ENCODE assay signal across 20 mouse cellular contexts in genomic region chr7:97546462-97546861, GRCm38 (mm10). TPM values are rescaled to one million over a fixed set of nuclear protein-coding genes. Genes with fewer than 3 reads are reported as not detected.
DNase-seq lines count a peak whose midpoint lies in the region; ATAC-seq and TF ChIP-seq lines count a peak whose summit lies in the region.
"Had no signal": no experiment of that assay in that cellular context is flagged by ENCODE, and none has a peak within 500 bp of the region (broad histone marks: within the 10 kb centered on the region; RNA-seq: fewer than 3 reads in every experiment).

No protein-coding gene starts in this region.

- peaks cover 6% of the 10 kb centered on the region for H3K4me1 ChIP-seq in cerebellum, adult 2 months (ENCODE audit: control insufficient read depth, insufficient read depth, low read length)
- H3K4me1 ChIP-seq: hindbrain, embryonic 10.5 days; intestine, embryonic 15.5 days; midbrain, embryonic 15.5 days had no signal

- peak; percentile 74 for ATAC-seq in cerebellum, adult (ENCODE audit: insufficient number of reproducible peaks, low FRiP score, low TSS enrichment)
- ATAC-seq: forebrain, embryonic 14.5 days; hindbrain, embryonic 16.5 days; intestine, embryonic 15.5 days; liver, postnatal 0 days; lung, postnatal 0 days; midbrain, embryonic 15.5 days had no signal

- H3K27me3 ChIP-seq in cerebellum, adult 2 months (ENCODE audit: control insufficient read depth, insufficient read depth, low read length), result no peaks in the 10 kb centered on the region
- H3K27me3 ChIP-seq: intestine, embryonic 15.5 days; limb, embryonic 12.5 days; midbrain, embryonic 15.5 days had no signal

- H3K27ac ChIP-seq in cerebellum, adult 2 months (ENCODE audit: insufficient read depth, low read length), result 0 out of 2 replicates have a peak overlapping the region, but pooled peaks have one; percentile 1
- H3K27ac ChIP-seq: hindbrain, embryonic 10.5 days; intestine, embryonic 15.5 days; limb, embryonic 12.5 days; macrophage; midbrain, embryonic 15.5 days had no signal

- no peak overlapping the region for H3K4me3 ChIP-seq in cerebellum, adult 2 months (replicated peaks; ENCODE audit: insufficient read depth, low read depth, low read length)
- H3K4me3 ChIP-seq: hindbrain, embryonic 10.5 days; intestine, embryonic 15.5 days; limb, embryonic 12.5 days; midbrain, embryonic 15.5 days had no signal

- no peak for TF ChIP-seq POLR2A in cerebellum, adult 2 months (IDR thresholded peaks at IDR 0.05; ENCODE audit: borderline replicate concordance, insufficient read depth, low read length)

- 5% methylated on average over 2 of the region's 2 CpGs for WGBS in cerebellum, adult 2 months

- no peak for DNase-seq in cerebellum, postnatal 4 days (ENCODE audit: low spot score in 2 of 2)
- DNase-seq in cerebellum, adult 2 months, result peak; percentile 45 to 64
- DNase-seq in cerebellum, postnatal 25 days, result peak; percentile 51 to 56
- peak; percentile 74 for DNase-seq in skeletal muscle tissue, adult 2 months (ENCODE audit: low read depth, low spot score)
- no peak for DNase-seq in embryo, embryonic 10 days (ENCODE audit: low spot score)
- DNase-seq in ovary, postnatal 36 days (ENCODE audit: low spot score), result no peak
- DNase-seq: adrenal gland, postnatal 10 days; kidney, adult 8-10 months; kidney, postnatal 10 days; liver, postnatal 0 days; right cerebral cortex, postnatal 25 days had no signal

- no peak for TF ChIP-seq CTCF in cerebellum, adult 2 months (IDR thresholded peaks at IDR 0.05; ENCODE audit: borderline replicate concordance, insufficient read depth, low read depth, low read length)

RNA-seq across cellular contexts. Expression of gene Aamdc, which starts 32.8 kb away (rescaled TPM):
- polyA plus RNA-seq in cerebellum, adult 2 months (2012; rRNA removed), result 71.4 and 78.9 TPM in 2 replicates

RNA-seq across cellular contexts. Expression of gene Rsf1, which starts 33.2 kb away (rescaled TPM):
- 14.7 and 15.2 TPM in 2 replicates for polyA plus RNA-seq in cerebellum, adult 2 months (2012; rRNA removed)

Comparison
In these comparisons a context has a peak if more than half of its experiments do, and no peak if none do; other contexts are left out.
1. DNase-seq: peak in cerebellum, adult 2 months (2 of 2), cerebellum, postnatal 25 days (2 of 2) and skeletal muscle tissue, adult 2 months (single experiment); none in cerebellum, postnatal 4 days (0 of 2), embryo, embryonic 10 days (single experiment) and ovary, postnatal 36 days (single experiment).